Mouse (Mus musculus): ENCODE measurements around the gene Elp5. TPM values are rescaled to one million over a fixed set of nuclear protein-coding genes. Genes with fewer than 3 reads are reported as not detected.

Elp5 gene
- polyA plus RNA-seq, 1 experiment from 2014 or later: 147 TPM

GRCm38 (mm10) chr11:70010961-70011360 is 28.6 kb upstream of the Elp5 start:
- H3K4me3 ChIP-seq: no peak overlapping the region
- H3K27ac ChIP-seq: no peak overlapping the region
- H3K36me3 ChIP-seq: peaks cover 76% of the 10 kb centered on the region
- H3K27me3 ChIP-seq (ENCODE audit: insufficient read depth, poor library complexity, severe bottlenecking): no peaks in the 10 kb centered on the region
- no peaks in the 10 kb centered on the region for H3K9me3 ChIP-seq
- peaks cover 13% of the 10 kb centered on the region for H3K4me1 ChIP-seq
- no peak for DNase-seq (ENCODE audit: low spot score)
- 88% methylated on average over 10 of the region's 10 CpGs for WGBS

GRCm38 (mm10) chr11:70010548-70010947 is 28.2 kb upstream of the Elp5 start:
- Histone ChIP-seq H3K27ac (no peak overlapping the region), H3K4me1 (peaks cover 13% of the 10 kb centered on the region), H3K4me3 (no peak overlapping the region), H3K27me3 (ENCODE audit: insufficient read depth, poor library complexity, severe bottlenecking) (no peaks in the 10 kb centered on the region), H3K36me3 (peaks cover 80% of the 10 kb centered on the region), H3K9me3 (no peaks in the 10 kb centered on the region)
- DNase-seq (ENCODE audit: low spot score): no peak
- 86% methylated on average over 12 of the region's 12 CpGs for WGBS

GRCm38 (mm10) chr11:70010033-70010432 is 27.7 kb upstream of the Elp5 start:
- 94% methylated on average over 6 of the region's 6 CpGs for WGBS
- H3K4me3 ChIP-seq: no peak overlapping the region
- H3K9me3 ChIP-seq: no peaks in the 10 kb centered on the region
- H3K27ac ChIP-seq: no peak overlapping the region
- no peak for DNase-seq (ENCODE audit: low spot score)
- H3K36me3 ChIP-seq: peaks cover 85% of the 10 kb centered on the region
- peaks cover 13% of the 10 kb centered on the region for H3K4me1 ChIP-seq
- H3K27me3 ChIP-seq (ENCODE audit: insufficient read depth, poor library complexity, severe bottlenecking): no peaks in the 10 kb centered on the region

GRCm38 (mm10) chr11:70005521-70005920 is 23.2 kb upstream of the Elp5 start:
- Histone ChIP-seq H3K36me3 (peaks cover 69% of the 10 kb centered on the region), H3K4me3 (no peak overlapping the region), H3K9me3 (no peaks in the 10 kb centered on the region), H3K27me3 (ENCODE audit: insufficient read depth, poor library complexity, severe bottlenecking) (no peaks in the 10 kb centered on the region), H3K4me1 (peaks cover 26% of the 10 kb centered on the region), H3K27ac (no peak overlapping the region)
- no peak for DNase-seq (ENCODE audit: low spot score)
- WGBS: 55% methylated on average over 5 of the region's 5 CpGs

- H3K4me3 ChIP-seq: peak overlapping the region; percentile 80
- peaks cover 65% of the 10 kb centered on the region for H3K36me3 ChIP-seq
- no peak for DNase-seq (ENCODE audit: low spot score)
- no peaks in the 10 kb centered on the region for H3K27me3 ChIP-seq (ENCODE audit: insufficient read depth, poor library complexity, severe bottlenecking)
- H3K27ac ChIP-seq: no peak overlapping the region
- H3K4me1 ChIP-seq: peaks cover 43% of the 10 kb centered on the region
- WGBS: 92% methylated on average over 2 of the region's 2 CpGs
- H3K9me3 ChIP-seq: no peaks in the 10 kb centered on the region
These were observed 20.2 kb upstream of the Elp5 start for GRCm38 (mm10) chr11:70002471-70002870.

GRCm38 (mm10) chr11:70001865-70002264 is 19.5 kb upstream of the Elp5 start:
- H3K4me1 ChIP-seq: peaks cover 49% of the 10 kb centered on the region

GRCm38 (mm10) chr11:70001159-70001558 is 18.8 kb upstream of the Elp5 start:
- Histone ChIP-seq H3K9me3 (no peaks in the 10 kb centered on the region), H3K36me3 (peaks cover 52% of the 10 kb centered on the region), H3K27me3 (ENCODE audit: insufficient read depth, poor library complexity, severe bottlenecking) (no peaks in the 10 kb centered on the region), H3K27ac (peak overlapping the region; percentile 96), H3K4me1 (peaks cover 49% of the 10 kb centered on the region), H3K4me3 (peak overlapping the region; percentile 80)
- 10% methylated on average over 8 of the region's 8 CpGs for WGBS
- no peak for DNase-seq (ENCODE audit: low spot score)

More at GRCm38 (mm10) chr11:70001865-70002264, 19.5 kb upstream of the Elp5 start:
- Histone ChIP-seq H3K27ac (no peak overlapping the region), H3K27me3 (ENCODE audit: insufficient read depth, poor library complexity, severe bottlenecking) (no peaks in the 10 kb centered on the region), H3K4me3 (peak overlapping the region; percentile 80), H3K9me3 (no peaks in the 10 kb centered on the region), H3K36me3 (peaks cover 59% of the 10 kb centered on the region)
- DNase-seq (ENCODE audit: low spot score): no peak

GRCm38 (mm10) chr11:70000396-70000898 is 18.1 kb upstream of the Elp5 start, which contains the start of gene Dvl2:
Gene Dvl2 (plus strand): TSS chr11:70000595.
- Histone ChIP-seq H3K9me3 (no peaks in the 10 kb centered on the region), H3K4me1 (peaks cover 49% of the 10 kb centered on the region), H3K4me3 (peak within 1 kb of the TSS; percentile 80), H3K27ac (peak within 1 kb of the TSS; percentile 96), H3K36me3 (peaks cover 45% of the 10 kb centered on the region), H3K27me3 (ENCODE audit: insufficient read depth, poor library complexity, severe bottlenecking) (no peaks in the 10 kb centered on the region)
- DNase-seq (ENCODE audit: low spot score): peak; percentile 99
- WGBS: under 1% methylated on average over 46 of the region's 48 CpGs

GRCm38 (mm10) chr11:69999666-70000065 is 17.3 kb upstream of the Elp5 start:
- WGBS: 82% methylated on average over 8 of the region's 8 CpGs
- Histone ChIP-seq H3K4me3 (peak overlapping the region; percentile 80), H3K27me3 (ENCODE audit: insufficient read depth, poor library complexity, severe bottlenecking) (no peaks in the 10 kb centered on the region), H3K4me1 (peaks cover 52% of the 10 kb centered on the region), H3K9me3 (no peaks in the 10 kb centered on the region), H3K27ac (0 out of 2 replicates have a peak overlapping the region, but pooled peaks have one; percentile 96), H3K36me3 (peaks cover 40% of the 10 kb centered on the region)
- no peak for DNase-seq (ENCODE audit: low spot score)

GRCm38 (mm10) chr11:69998567-69999491 is 16.5 kb upstream of the Elp5 start:
- Histone ChIP-seq H3K4me1 (peaks cover 49% of the 10 kb centered on the region), H3K4me3 (0 out of 2 replicates have a peak overlapping the region, but pooled peaks have one; percentile 19), H3K36me3 (peaks cover 42% of the 10 kb centered on the region), H3K27ac (no peak overlapping the region), H3K9me3 (no peaks in the 10 kb centered on the region), H3K27me3 (ENCODE audit: insufficient read depth, poor library complexity, severe bottlenecking) (no peaks in the 10 kb centered on the region)
- DNase-seq (ENCODE audit: low spot score): no peak
- 91% methylated on average over 27 of the region's 27 CpGs for WGBS

GRCm38 (mm10) chr11:69997070-69997509 is 14.8 kb upstream of the Elp5 start:
- peak; percentile 96 for DNase-seq (ENCODE audit: low spot score)
- under 1% methylated on average over 40 of the region's 44 CpGs for WGBS
- H3K9me3 ChIP-seq: no peaks in the 10 kb centered on the region
- peaks cover 45% of the 10 kb centered on the region for H3K4me1 ChIP-seq
- H3K36me3 ChIP-seq: peaks cover 49% of the 10 kb centered on the region
- H3K27ac ChIP-seq: peak overlapping the region; percentile 97
- H3K27me3 ChIP-seq (ENCODE audit: insufficient read depth, poor library complexity, severe bottlenecking): no peaks in the 10 kb centered on the region
- H3K4me3 ChIP-seq: peak overlapping the region; percentile 99

GRCm38 (mm10) chr11:69996161-69997061 is 14.1 kb upstream of the Elp5 start:
- DNase-seq (ENCODE audit: low spot score): peak; percentile 84
- Histone ChIP-seq H3K4me3 (peak overlapping the region; percentile 99), H3K27ac (peak overlapping the region; percentile 97), H3K36me3 (peaks cover 46% of the 10 kb centered on the region), H3K9me3 (no peaks in the 10 kb centered on the region), H3K4me1 (peaks cover 38% of the 10 kb centered on the region), H3K27me3 (ENCODE audit: insufficient read depth, poor library complexity, severe bottlenecking) (no peaks in the 10 kb centered on the region)
- 2% methylated on average over 64 of the region's 66 CpGs for WGBS
